Mouse (Mus musculus): ENCODE measurements around the gene Zfp729a. TPM values are rescaled to one million over a fixed set of nuclear protein-coding genes. Genes with fewer than 3 reads are reported as not detected.

Gene Zfp729a
- polyA plus RNA-seq, 1 experiment from 2014 or later, result 1.1 TPM

Other genes with a start within 250 kb of the Zfp729a start
- 1.6 and 3.1 TPM in 2 replicates for gene Zfp429, start 238.0 kb downstream of the Zfp729a start, polyA plus RNA-seq (2016; fragmentation: Nextera tagmentation; extraction: Ambion mirVana)
- 0.05 and 1.6 TPM in 2 replicates for gene Zfp459, start 216.4 kb downstream of the Zfp729a start, polyA plus RNA-seq (2016; fragmentation: Nextera tagmentation; extraction: Ambion mirVana)
- gene Zfp874a, start 186.2 kb downstream of the Zfp729a start, polyA plus RNA-seq (2016; fragmentation: Nextera tagmentation; extraction: Ambion mirVana), result 5.5 and 6.6 TPM in 2 replicates
- 1.9 and 3.3 TPM in 2 replicates for gene Zfp874b, start 153.5 kb downstream of the Zfp729a start, polyA plus RNA-seq (2016; fragmentation: Nextera tagmentation; extraction: Ambion mirVana)
- 4.1 TPM in 2 replicates for gene Zfp58, start 137.2 kb downstream of the Zfp729a start, polyA plus RNA-seq (2016; fragmentation: Nextera tagmentation; extraction: Ambion mirVana)
- gene Gm26965, start 111.6 kb downstream of the Zfp729a start, polyA plus RNA-seq (2016; fragmentation: Nextera tagmentation; extraction: Ambion mirVana), result not detected in 2 replicates
- gene Zfp87, start 111.6 kb downstream of the Zfp729a start, polyA plus RNA-seq (2016; fragmentation: Nextera tagmentation; extraction: Ambion mirVana), result 9.4 and 9.7 TPM in 2 replicates
- 6.8 TPM in 2 replicates for gene Zfp748, start 84.0 kb downstream of the Zfp729a start, polyA plus RNA-seq (2016; fragmentation: Nextera tagmentation; extraction: Ambion mirVana)
- 1.9 and 2.0 TPM in 2 replicates for gene Zfp729b, start 28.1 kb downstream of the Zfp729a start, polyA plus RNA-seq (2016; fragmentation: Nextera tagmentation; extraction: Ambion mirVana)
- not detected in 2 replicates for gene Gm49345, start within 50 bp of the Zfp729a start, polyA plus RNA-seq (2016; fragmentation: Nextera tagmentation; extraction: Ambion mirVana)
- gene Zfp738, start 49.3 kb upstream of the Zfp729a start, polyA plus RNA-seq (2016; fragmentation: Nextera tagmentation; extraction: Ambion mirVana), result 4.0 and 4.3 TPM in 2 replicates
- 3.0 and 3.1 TPM in 2 replicates for gene Zfp65, start 91.4 kb upstream of the Zfp729a start, polyA plus RNA-seq (2016; fragmentation: Nextera tagmentation; extraction: Ambion mirVana)
- gene Zfp85, start 117.4 kb upstream of the Zfp729a start, polyA plus RNA-seq (2016; fragmentation: Nextera tagmentation; extraction: Ambion mirVana), result 1.2 and 1.4 TPM in 2 replicates
- gene Zfp493, start 141.9 kb upstream of the Zfp729a start, polyA plus RNA-seq (2016; fragmentation: Nextera tagmentation; extraction: Ambion mirVana), result 1.4 and 1.8 TPM in 2 replicates
- gene Zfp273, start 175.9 kb upstream of the Zfp729a start, polyA plus RNA-seq (2016; fragmentation: Nextera tagmentation; extraction: Ambion mirVana), result 1.6 and 1.8 TPM in 2 replicates
- gene Gm10037, start 193.3 kb upstream of the Zfp729a start, polyA plus RNA-seq (2016; fragmentation: Nextera tagmentation; extraction: Ambion mirVana), result 0.60 and 0.92 TPM in 2 replicates
- not detected in 2 replicates for gene BC048507, start 225.5 kb upstream of the Zfp729a start, polyA plus RNA-seq (2016; fragmentation: Nextera tagmentation; extraction: Ambion mirVana)